Mouse (Mus musculus) lung, adult 2 months (tissue): ENCODE results near the gene Mmp25.

Experiments
- CTCF ChIP-seq: fragments of 200-500 bp; IDR thresholded peaks from 2 replicates; pipeline ENCODE4 v1.5.1; 2011; ENCODE audit warnings: mild to moderate bottlenecking, low read length, control low read depth; ENCODE audit not compliant: insufficient read depth
- POLR2A ChIP-seq: fragments of 200-500 bp; IDR thresholded peaks from 2 replicates; pipeline ENCODE4 v1.6.1; 2011; ENCODE audit warnings: low read depth, mild to moderate bottlenecking, control low read depth, low read length, borderline replicate concordance; ENCODE audit errors: extremely low read depth

- TF ChIP-seq CTCF (no peak), POLR2A (no peak)
Observed at GRCm38 (mm10) chr17:23674271-23674952, 29.3 kb upstream of the Mmp25 start.
